Mouse (Mus musculus) limb, embryonic 14.5 days (tissue): ENCODE measurements around the gene Papss1. TPM values are rescaled to one million over a fixed set of nuclear protein-coding genes. Genes with fewer than 3 reads are reported as not detected.
A peak's percentile ranks its signal among the peaks of the same experiment; 100 is the strongest.
"Not testable (repeated sequence)": the region's sequence is repeated elsewhere in the genome, so short reads cannot be mapped to it uniquely, and the experiment has no call there.

Experiments
- ATAC-seq: fragments of 200-750 bp; cut with Nextera tagmentation; 2 replicates; pipeline ENCODE4 v1.8.0; 2017; ENCODE audit warnings: low read depth, moderate number of reproducible peaks, moderate TSS enrichment; ENCODE audit not compliant: low FRiP score
- DNase-seq: peaks from one replicate; pipeline ENCODE4 v3.0.0-alpha.2; 2015; ENCODE audit warnings: low spot score
- H3K27ac ChIP-seq: fragments of 300-500 bp; sonication (generic); replicated peaks from 2 replicates; pipeline ENCODE4 v1.5.1; 2014; ENCODE audit warnings: low read depth, mild to moderate bottlenecking, low read length, moderate library complexity, mixed read lengths
- H3K27me3 ChIP-seq: fragments of 300-500 bp; sonication (generic); 2 replicates; pipeline ENCODE4 v1.6.1; 2014; ENCODE audit warnings: low read length, mixed read lengths; ENCODE audit not compliant: control insufficient read depth, insufficient read depth
- H3K36me3 ChIP-seq: fragments of 300-500 bp; sonication (generic); 2 replicates; pipeline ENCODE4 v1.6.1; 2014; ENCODE audit warnings: mild to moderate bottlenecking, low read length, moderate library complexity, mixed read lengths; ENCODE audit not compliant: control insufficient read depth, insufficient read depth
- H3K4me1 ChIP-seq: fragments of 300-500 bp; sonication (generic); 2 replicates; pipeline ENCODE4 v1.6.1; 2014; ENCODE audit warnings: antibody characterized with exemption, low read length, mixed read lengths; ENCODE audit not compliant: control insufficient read depth, insufficient read depth
- H3K4me2 ChIP-seq: fragments of 300-500 bp; sonication (generic); replicated peaks from 2 replicates; pipeline ENCODE4 v1.6.1; 2014; ENCODE audit warnings: low read depth, mild to moderate bottlenecking, low read length, moderate library complexity; ENCODE audit not compliant: severe bottlenecking
- H3K4me3 ChIP-seq: fragments of 300-500 bp; sonication (generic); replicated peaks from 2 replicates; pipeline ENCODE4 v1.5.1; 2014; ENCODE audit warnings: low read length
- H3K9ac ChIP-seq: fragments of 300-500 bp; sonication (generic); 2 replicates; pipeline ENCODE4 v1.6.1; 2014; ENCODE audit warnings: mild to moderate bottlenecking, low read depth, low read length, moderate library complexity; ENCODE audit not compliant: severe bottlenecking
- H3K9me3 ChIP-seq: fragments of 300-500 bp; sonication (generic); 2 replicates; pipeline ENCODE4 v1.6.1; 2016; ENCODE audit warnings: low read length; ENCODE audit not compliant: control insufficient read depth
- POLR2A ChIP-seq: fragments of 200-500 bp; IDR thresholded peaks from 2 replicates; pipeline ENCODE4 v1.8.0; 2012; ENCODE audit warnings: inconsistent platforms, mild to moderate bottlenecking, moderate library complexity, borderline replicate concordance; ENCODE audit not compliant: insufficient read depth, insufficient read length; ENCODE audit errors: extremely low read depth
- WGBS: fragments of 180-500 bp; shearing (Covaris S2); extraction: QIAGEN DNeasy Blood & Tissue Kit; methylation state at CpG from one replicate; pipeline ENCODE4 v1.1.7; 2014; 5-methylcytosine and 5-hydroxymethylcytosine counted together
- polyA plus RNA-seq, 2 experiments: library from polyadenylated mRNA; depleted of rRNA in 1 of 2; stranded (reverse) in 1 of 2; unstranded in 1 of 2; fragments of >200 nt; fragmentation: Nextera tagmentation in 1 of 2; extraction: Ambion mirVana in 1 of 2; gene quantifications; 2 replicates each; pipeline versions ENCODE4 v1.2.1 to v1.2.3; 2012 to 2014

Gene Papss1
- polyA plus RNA-seq, 2 experiments: 117 to 135 TPM

DNA sequence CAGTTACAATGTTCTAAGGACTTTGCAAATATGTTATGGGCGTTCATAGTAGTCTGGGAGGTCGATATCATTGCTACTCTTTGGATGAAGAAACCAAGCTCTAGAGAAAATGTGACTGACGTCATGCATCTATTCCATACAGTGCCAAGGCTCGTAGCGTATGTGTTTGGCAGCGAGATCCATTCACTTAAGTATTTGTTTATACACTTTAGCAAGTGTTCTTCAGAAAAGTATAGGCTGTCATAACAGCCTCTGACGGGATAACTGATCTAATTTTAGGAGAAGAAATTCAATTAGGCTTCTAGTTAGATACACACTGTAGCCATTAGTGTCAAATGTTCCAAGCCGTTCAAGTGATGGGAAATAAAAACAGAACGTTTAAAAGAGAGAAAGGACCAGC lies 40.8 kb upstream of the Papss1 start:
- Histone ChIP-seq H3K9me3 (no peaks in the 10 kb centered on the region), H3K4me1 (0 out of 2 replicates have a peak, but pooled peaks cover 3% of the 10 kb centered on the region), H3K4me2 (no peak overlapping the region), H3K4me3 (no peak overlapping the region), H3K36me3 (no peaks in the 10 kb centered on the region), H3K27me3 (no peaks in the 10 kb centered on the region), H3K9ac (no peak overlapping the region), H3K27ac (no peak overlapping the region)
- ATAC-seq: no peak
- TF ChIP-seq POLR2A: no peak
- DNase-seq: no peak
- WGBS: 79% methylated on average over 9 of the region's 9 CpGs

GRCm38 (mm10) chr3:131524210-131524609 lies 40.4 kb upstream of the Papss1 start:
- ATAC-seq (no peak), DNase-seq (no peak)
- no peak overlapping the region for H3K4me2 ChIP-seq
- H3K9me3 ChIP-seq: no peaks in the 10 kb centered on the region
- no peak overlapping the region for H3K9ac ChIP-seq
- no peak overlapping the region for H3K27ac ChIP-seq
- no peaks in the 10 kb centered on the region for H3K27me3 ChIP-seq
- no peak overlapping the region for H3K4me3 ChIP-seq
- 0 out of 2 replicates have a peak, but pooled peaks cover 3% of the 10 kb centered on the region for H3K4me1 ChIP-seq
- no peaks in the 10 kb centered on the region for H3K36me3 ChIP-seq
- TF ChIP-seq POLR2A: no peak
- WGBS: 81% methylated on average over 5 of the region's 5 CpGs

DNA sequence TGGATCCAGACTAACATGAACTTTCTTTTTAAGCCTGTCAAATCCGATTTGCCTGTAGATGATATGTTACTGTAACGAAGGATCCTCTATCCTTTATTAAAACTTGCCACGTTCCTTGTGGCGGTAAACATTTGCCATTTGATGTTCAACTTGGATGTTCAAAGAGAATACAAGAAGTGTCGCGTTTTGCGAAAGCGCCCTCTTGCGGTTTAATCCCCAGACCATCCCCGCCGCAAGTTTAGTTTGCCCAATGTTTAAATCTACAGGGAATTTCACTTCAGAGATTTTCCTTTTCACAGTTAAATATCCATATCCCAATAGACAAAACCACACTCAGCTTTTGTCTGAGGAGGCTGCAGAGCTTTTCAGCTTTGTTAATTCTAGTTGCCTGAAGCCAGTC lies 39.8 kb upstream of the Papss1 start:
- TF ChIP-seq POLR2A: no peak
- Histone ChIP-seq H3K27me3 (no peaks in the 10 kb centered on the region), H3K4me1 (0 out of 2 replicates have a peak, but pooled peaks cover 3% of the 10 kb centered on the region), H3K36me3 (no peaks in the 10 kb centered on the region), H3K4me3 (no peak overlapping the region), H3K4me2 (no peak overlapping the region), H3K9me3 (no peaks in the 10 kb centered on the region), H3K27ac (no peak overlapping the region), H3K9ac (no peak overlapping the region)
- 21% methylated on average over 11 of the region's 11 CpGs for WGBS
- ATAC-seq: no peak
- peak; percentile 55 for DNase-seq

- no peak overlapping the region for H3K27ac ChIP-seq
- H3K9ac ChIP-seq: no peak overlapping the region
- no peak for TF ChIP-seq POLR2A
These were observed 39.3 kb upstream of the Papss1 start for GRCm38 (mm10) chr3:131525229-131525628.

GRCm38 (mm10) chr3:131541244-131541942 lies 23.2 kb upstream of the Papss1 start:
- no peaks in the 10 kb centered on the region for H3K27me3 ChIP-seq
- H3K27ac ChIP-seq: no peak overlapping the region
- DNase-seq (no peak), ATAC-seq (no peak)
- no peak for TF ChIP-seq POLR2A
- no peak overlapping the region for H3K4me2 ChIP-seq
- no peak overlapping the region for H3K9ac ChIP-seq
- no peaks in the 10 kb centered on the region for H3K4me1 ChIP-seq
- 90% methylated on average over 13 of the region's 13 CpGs for WGBS
- H3K9me3 ChIP-seq: no peaks in the 10 kb centered on the region
- no peaks in the 10 kb centered on the region for H3K36me3 ChIP-seq
- no peak overlapping the region for H3K4me3 ChIP-seq

More at GRCm38 (mm10) chr3:131525229-131525628, 39.3 kb upstream of the Papss1 start:
- no peaks in the 10 kb centered on the region for H3K36me3 ChIP-seq
- 0 out of 2 replicates have a peak, but pooled peaks cover 3% of the 10 kb centered on the region for H3K4me1 ChIP-seq
- H3K4me2 ChIP-seq: no peak overlapping the region
- 91% methylated on average over 3 of the region's 3 CpGs for WGBS
- H3K4me3 ChIP-seq: no peak overlapping the region
- no peaks in the 10 kb centered on the region for H3K9me3 ChIP-seq
- H3K27me3 ChIP-seq: no peaks in the 10 kb centered on the region
- DNase-seq: no peak
- no peak for ATAC-seq

- H3K27ac ChIP-seq, H3K27me3 ChIP-seq, DNase-seq, H3K4me2 ChIP-seq, ATAC-seq, H3K9ac ChIP-seq, H3K36me3 ChIP-seq, H3K9me3 ChIP-seq, H3K4me1 ChIP-seq, H3K4me3 ChIP-seq: not testable (repeated sequence)
- 93% methylated on average over 17 of the region's 17 CpGs for WGBS
These were observed 17.0 kb upstream of the Papss1 start for GRCm38 (mm10) chr3:131547562-131547961.
